Mouse (Mus musculus) erythroblast, embryonic 14.5 days (primary cell): Measurements from ENCODE around the gene Aarsd1. TPM values are rescaled to one million over a fixed set of nuclear protein-coding genes. Genes with fewer than 3 reads are reported as not detected.
"Not testable (repeated sequence)": the region's sequence is repeated elsewhere in the genome, so short reads cannot be mapped to it uniquely, and the experiment has no call there.

ENCODE experiments used
- H3K27me3 ChIP-seq: 2 replicates; pipeline ENCODE4 v1.6.1; 2012; ENCODE audit warnings: inconsistent platforms; ENCODE audit not compliant: control insufficient read depth
- H3K36me3 ChIP-seq: 2 replicates; pipeline ENCODE4 v1.6.1; 2012; ENCODE audit warnings: mild to moderate bottlenecking, inconsistent platforms; ENCODE audit not compliant: control insufficient read depth
- H3K4me1 ChIP-seq: 2 replicates; pipeline ENCODE4 v1.6.1; 2012; ENCODE audit warnings: inconsistent platforms; ENCODE audit not compliant: control insufficient read depth
- H3K4me3 ChIP-seq: replicated peaks from 2 replicates; pipeline ENCODE3; 2012; ENCODE audit warnings: moderate library complexity, mild to moderate bottlenecking, inconsistent platforms
- H3K9me3 ChIP-seq: 2 replicates; pipeline ENCODE4 v1.6.1; 2012; ENCODE audit warnings: low read length, inconsistent platforms, mixed read lengths; ENCODE audit not compliant: control insufficient read depth
- GATA1 ChIP-seq: IDR thresholded peaks from 2 replicates; pipeline ENCODE4 v1.6.1; 2012; ENCODE audit warnings: low read length, inconsistent platforms, mixed read lengths
- TAL1 ChIP-seq: IDR thresholded peaks from 3 replicates; pipeline ENCODE4 v1.6.1; 2012; ENCODE audit warnings: low read length, inconsistent platforms, mixed read lengths
- polyA plus RNA-seq: library from polyadenylated mRNA; stranded (reverse); fragments of >175 nt; gene quantifications from 2 replicates; pipeline ENCODE4 v1.2.3, GENCODE M21; 2012

Aarsd1 gene
- polyA plus RNA-seq, 1 experiment = 3.7 TPM

- no peaks in the 10 kb centered on the region for H3K9me3 ChIP-seq
- peaks cover 68% of the 10 kb centered on the region for H3K4me1 ChIP-seq
- TF ChIP-seq GATA1 = no peak
- no peak for TF ChIP-seq TAL1
Observed at GRCm38 (mm10) chr11:101448274-101448746, 30.9 kb upstream of the Aarsd1 start, which contains the start of gene Ifi35. TSS of gene Ifi35 (plus strand) at chr11:101448407.

DNA sequence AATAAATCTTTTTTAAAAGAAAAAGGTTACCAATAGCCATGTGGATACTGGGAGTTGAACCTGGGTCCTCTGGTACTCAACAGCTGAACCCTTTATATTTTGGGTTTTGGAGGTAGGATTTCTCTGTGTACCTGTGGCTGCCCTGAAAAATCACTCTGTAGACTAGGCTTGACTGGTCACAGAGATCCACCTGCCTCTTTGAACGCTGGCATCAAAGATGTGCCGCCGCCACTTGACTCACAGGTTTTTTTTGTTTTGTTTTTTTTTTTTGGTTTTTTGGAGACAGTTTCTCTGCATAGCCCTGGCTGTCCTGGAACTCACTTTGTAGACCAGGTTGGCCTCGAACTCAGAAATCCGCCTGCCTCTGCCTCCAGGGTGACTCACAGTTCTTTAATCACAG lies 30.4 kb upstream of the Aarsd1 start:
- Histone ChIP-seq H3K9me3 (no peaks in the 10 kb centered on the region), H3K27me3 (no peaks in the 10 kb centered on the region), H3K4me3 (peak overlapping the region; percentile 88), H3K4me1 (peaks cover 73% of the 10 kb centered on the region), H3K36me3 (peaks cover 48% of the 10 kb centered on the region)
- TF ChIP-seq TAL1 = no peak
- TF ChIP-seq GATA1 = no peak

More at GRCm38 (mm10) chr11:101448274-101448746, 30.9 kb upstream of the Aarsd1 start, which contains the start of gene Ifi35:
- Histone ChIP-seq H3K4me3 (peak within 1 kb of the TSS; percentile 88), H3K27me3 (no peaks in the 10 kb centered on the region), H3K36me3 (peaks cover 43% of the 10 kb centered on the region)

GRCm38 (mm10) chr11:101446860-101447259 lies 29.4 kb upstream of the Aarsd1 start:
- H3K4me1 ChIP-seq = peaks cover 69% of the 10 kb centered on the region

GRCm38 (mm10) chr11:101446319-101446718 lies 28.9 kb upstream of the Aarsd1 start:
- Histone ChIP-seq H3K4me3 (no peak overlapping the region), H3K27me3 (no peaks in the 10 kb centered on the region), H3K9me3 (no peaks in the 10 kb centered on the region), H3K36me3 (peaks cover 39% of the 10 kb centered on the region), H3K4me1 (peaks cover 65% of the 10 kb centered on the region)
- no peak for TF ChIP-seq GATA1
- TF ChIP-seq TAL1 = no peak

More at GRCm38 (mm10) chr11:101446860-101447259, 29.4 kb upstream of the Aarsd1 start:
- not testable (repeated sequence) for H3K9me3 ChIP-seq, H3K27me3 ChIP-seq, H3K4me3 ChIP-seq
- peaks cover 44% of the 10 kb centered on the region for H3K36me3 ChIP-seq

- Histone ChIP-seq H3K4me3 (peak overlapping the region; percentile 73), H3K27me3 (no peaks in the 10 kb centered on the region), H3K9me3 (no peaks in the 10 kb centered on the region), H3K36me3 (peaks cover 35% of the 10 kb centered on the region), H3K4me1 (peaks cover 40% of the 10 kb centered on the region)
- TF ChIP-seq TAL1 (no peak), GATA1 (no peak)
Observed at GRCm38 (mm10) chr11:101442760-101443159, 25.3 kb upstream of the Aarsd1 start.

DNA sequence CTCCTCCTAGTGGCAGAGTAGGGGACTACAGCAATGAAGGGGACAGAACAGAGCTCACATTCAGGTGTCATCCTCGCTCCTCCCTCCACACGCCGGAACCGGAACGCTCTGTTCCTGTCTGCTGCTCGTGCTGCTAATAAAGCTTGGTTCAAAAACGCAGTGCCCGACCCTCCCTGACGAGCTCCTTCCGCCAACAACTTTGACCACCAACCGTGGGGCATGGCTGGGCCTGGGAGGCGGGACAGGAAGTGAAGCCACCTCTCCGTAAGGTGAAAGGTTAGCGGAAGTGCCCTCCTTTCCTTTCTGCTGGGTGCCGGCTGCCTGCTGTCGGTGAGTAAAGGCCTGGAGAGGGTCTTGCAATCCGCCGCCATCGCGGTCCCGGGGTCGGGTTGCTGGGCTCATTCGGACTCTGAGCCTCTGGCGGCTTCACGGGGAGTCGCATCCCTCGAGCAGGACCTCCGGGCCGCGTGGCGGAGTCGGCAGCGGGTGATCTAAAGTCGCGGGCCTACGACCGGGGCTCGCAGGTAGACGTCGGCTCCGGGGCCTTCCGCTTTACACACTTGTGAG lies 24.8 kb upstream of the Aarsd1 start, which contains the start of gene Rpl27:
Gene Rpl27 (plus strand): TSS at position 172 of the 567 bp plus-strand sequence.
- peaks cover 35% of the 10 kb centered on the region for H3K36me3 ChIP-seq
- peaks cover 35% of the 10 kb centered on the region for H3K4me1 ChIP-seq
- H3K4me3 ChIP-seq = peak within 1 kb of the TSS; percentile 73
- no peaks in the 10 kb centered on the region for H3K27me3 ChIP-seq
- no peaks in the 10 kb centered on the region for H3K9me3 ChIP-seq
- TF ChIP-seq TAL1 (no peak), GATA1 (no peak)

GRCm38 (mm10) chr11:101441450-101442126 lies 24.2 kb upstream of the Aarsd1 start:
- Histone ChIP-seq H3K4me1 (peaks cover 35% of the 10 kb centered on the region), H3K4me3 (peak overlapping the region; percentile 73), H3K36me3 (peaks cover 35% of the 10 kb centered on the region)
- H3K27me3 ChIP-seq, H3K9me3 ChIP-seq: not testable (repeated sequence)

GRCm38 (mm10) chr11:101438006-101438405 lies 20.6 kb upstream of the Aarsd1 start:
- Histone ChIP-seq H3K36me3 (peaks cover 31% of the 10 kb centered on the region), H3K4me1 (peaks cover 13% of the 10 kb centered on the region)
- H3K4me3 ChIP-seq, H3K9me3 ChIP-seq, H3K27me3 ChIP-seq: not testable (repeated sequence)

DNA sequence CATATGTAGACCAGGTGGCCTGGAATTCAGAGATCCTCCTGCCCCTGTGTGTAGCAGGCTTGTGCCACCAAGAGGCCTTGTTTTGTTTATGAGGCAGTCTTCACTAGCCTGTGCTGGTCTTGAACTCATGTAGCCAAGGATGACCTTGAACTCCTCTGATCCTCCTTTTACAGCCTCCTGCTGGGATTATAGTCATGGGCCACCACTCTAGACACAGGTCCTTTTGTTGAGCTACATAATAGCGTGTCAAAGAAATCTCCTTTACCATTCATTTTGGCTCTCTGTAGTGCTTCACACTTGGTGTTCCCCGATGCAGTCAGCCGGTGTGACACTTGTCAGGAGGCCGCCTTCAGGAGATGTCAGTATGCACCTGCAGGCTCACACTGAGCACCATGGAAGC lies 19.5 kb upstream of the Aarsd1 start:
- Histone ChIP-seq H3K9me3 (no peaks in the 10 kb centered on the region), H3K4me3 (no peak overlapping the region), H3K27me3 (no peaks in the 10 kb centered on the region), H3K36me3 (peaks cover 33% of the 10 kb centered on the region), H3K4me1 (peaks cover 8% of the 10 kb centered on the region)
- no peak for TF ChIP-seq TAL1
- no peak for TF ChIP-seq GATA1

GRCm38 (mm10) chr11:101435831-101436230 lies 18.4 kb upstream of the Aarsd1 start:
- no peak for TF ChIP-seq GATA1
- TF ChIP-seq TAL1 = no peak
- Histone ChIP-seq H3K36me3 (peaks cover 44% of the 10 kb centered on the region), H3K4me1 (peaks cover 7% of the 10 kb centered on the region), H3K27me3 (no peaks in the 10 kb centered on the region), H3K4me3 (no peak overlapping the region), H3K9me3 (no peaks in the 10 kb centered on the region)
